Mouse (Mus musculus): ENCODE measurements around the gene Ttc30a2.
"Not testable (repeated sequence)": the region's sequence is repeated elsewhere in the genome, so short reads cannot be mapped to it uniquely, and the experiment has no call there.

Ttc30a2 gene

DNA sequence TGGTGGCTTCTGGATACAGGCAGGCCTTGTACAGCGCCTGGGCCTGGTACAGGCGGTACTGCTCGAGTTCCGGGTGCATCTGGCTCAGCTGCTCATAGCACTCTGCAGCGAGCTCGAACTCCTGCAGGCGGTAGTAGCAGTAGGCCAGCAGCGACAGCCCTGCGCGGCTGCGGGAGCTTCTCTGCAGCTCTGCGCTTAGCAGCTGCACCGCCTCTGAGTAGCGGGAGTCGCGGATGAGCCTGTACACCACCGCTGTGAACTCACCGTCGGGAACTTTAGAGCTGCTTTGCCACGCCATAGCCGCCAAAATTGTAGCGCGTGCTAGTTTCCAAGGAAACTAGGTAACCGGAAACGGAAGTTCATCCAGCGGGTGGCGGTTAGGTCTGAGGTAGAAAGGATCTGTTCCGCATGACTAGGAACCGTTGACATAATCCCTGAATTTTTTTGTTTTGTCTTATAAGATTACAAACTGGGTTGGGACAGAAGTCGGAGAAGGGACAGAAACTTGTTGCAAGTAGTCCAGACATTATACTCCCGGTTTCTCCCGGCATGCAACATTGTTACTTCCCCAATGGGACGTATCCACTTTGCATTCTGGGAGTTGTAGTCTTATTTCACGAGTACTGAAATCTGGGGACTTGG, 3.6 kb upstream of the Ttc30a2 start, which contains the start of gene Ttc30a1:
Ttc30a1 (minus strand) TSS at position 528 of the 642 bp plus-strand sequence.
- DNase-seq (ENCODE audit: low spot score in 2 of 2) = peak; percentile 76 to 88

DNA sequence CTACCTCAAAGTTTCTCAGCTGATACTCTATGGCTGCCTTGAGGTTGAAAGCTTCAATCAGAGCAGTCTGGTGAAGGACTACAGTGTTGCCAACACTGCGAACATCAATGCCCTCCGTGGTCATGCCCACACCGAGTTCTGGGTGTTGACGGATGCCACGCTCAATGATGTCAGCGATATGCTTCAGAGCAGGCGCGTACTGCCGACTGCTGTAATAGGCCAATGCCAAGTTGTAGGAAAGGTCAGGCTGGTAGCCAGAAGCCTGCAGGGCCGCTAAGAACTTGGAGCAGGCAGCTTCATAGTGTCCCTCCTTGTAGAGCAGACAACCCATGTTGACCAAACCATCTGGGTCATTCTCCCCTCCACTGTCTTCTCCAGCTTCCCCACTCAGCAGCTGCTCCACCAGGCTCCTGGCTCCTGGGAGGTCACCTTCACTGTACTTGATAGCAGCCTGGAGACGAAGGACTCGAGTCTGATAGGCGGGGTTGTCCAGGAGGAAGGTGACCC, 3.0 kb upstream of the Ttc30a2 start:
- not testable (repeated sequence) for DNase-seq (ENCODE audit: low spot score in 2 of 2)

DNA sequence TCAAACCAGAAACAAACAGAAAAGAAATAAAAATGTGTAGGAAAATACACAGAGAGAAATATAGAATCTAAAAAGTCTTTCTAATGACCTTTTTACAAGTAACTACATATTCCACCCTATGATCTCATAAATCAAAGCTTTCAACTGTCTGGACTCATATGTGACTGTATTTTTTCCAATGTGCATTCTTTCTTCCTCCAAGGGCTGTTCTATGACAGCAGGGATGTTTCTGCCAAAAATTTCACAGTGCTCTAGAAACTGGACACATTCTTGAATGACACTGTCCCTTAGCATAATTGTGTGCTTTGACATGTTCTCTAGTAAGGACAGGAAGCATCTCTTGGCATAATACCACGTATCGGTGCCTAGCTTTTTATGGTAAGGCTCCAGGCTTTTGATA, 1.9 kb downstream of the Ttc30a2 start:
- DNase-seq (ENCODE audit: low spot score in 2 of 2) = not testable (repeated sequence)

DNA sequence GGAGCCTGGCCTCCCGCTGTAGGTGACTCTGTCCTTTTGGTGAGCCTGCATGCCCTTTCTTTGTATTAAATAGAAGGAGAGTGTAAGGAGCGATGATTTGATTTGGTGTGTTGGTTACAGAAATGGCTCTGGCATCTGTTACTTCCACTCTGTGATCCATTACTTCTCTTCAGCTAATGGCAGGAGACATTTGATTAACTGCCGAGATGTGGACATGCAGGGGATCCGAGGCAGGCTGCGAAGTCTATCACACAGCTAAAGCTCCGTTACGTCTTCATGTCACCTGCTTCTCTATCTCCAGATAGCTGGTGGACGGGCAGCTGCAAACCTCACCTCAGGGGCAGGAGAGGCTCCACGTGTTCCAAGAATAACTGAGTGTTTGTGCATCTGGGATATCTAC, 3.8 kb downstream of the Ttc30a2 start:
- no peak for DNase-seq (ENCODE audit: low spot score in 2 of 2)

DNA sequence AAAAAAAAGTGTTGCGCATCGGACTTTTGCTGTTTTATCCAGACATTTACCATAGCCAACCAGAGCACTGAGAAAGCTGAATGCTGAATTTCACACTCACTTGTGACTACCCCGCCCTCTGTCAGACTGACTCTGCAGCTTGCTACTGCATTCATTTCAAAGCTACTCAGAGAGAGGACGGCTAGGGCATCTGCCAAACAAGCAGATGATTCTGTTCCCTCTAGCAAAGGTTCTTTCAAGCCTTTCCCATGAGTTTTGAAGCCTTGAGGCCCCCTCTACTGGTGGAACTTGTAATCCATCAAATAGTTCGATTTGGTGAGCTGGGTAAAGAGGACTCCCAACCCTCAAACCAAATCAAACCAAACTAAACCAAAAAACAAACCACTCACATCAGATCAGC, 13.0 kb downstream of the Ttc30a2 start:
- peak; percentile 72 to 83 for DNase-seq (ENCODE audit: low spot score in 2 of 2)

DNA sequence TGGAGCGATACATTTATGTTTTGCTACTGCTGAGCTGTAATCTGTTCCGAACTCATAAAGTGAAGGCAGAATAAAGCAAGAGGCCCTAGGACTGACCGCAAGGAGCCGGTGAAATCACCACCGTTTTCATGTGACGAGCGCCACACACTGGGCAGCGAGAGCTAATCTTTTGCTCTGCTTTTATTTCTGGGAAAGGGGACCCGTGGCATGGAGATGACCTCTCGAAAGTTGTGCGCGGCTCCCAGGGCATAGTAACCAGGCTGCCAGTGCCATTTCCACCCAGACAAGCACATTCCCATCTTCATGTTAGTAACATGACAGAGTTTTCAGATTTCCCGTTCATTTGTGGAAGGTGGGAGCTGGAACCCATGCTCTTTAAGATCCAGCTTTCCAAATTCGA, 13.5 kb downstream of the Ttc30a2 start:
- peak; percentile 47 to 51 for DNase-seq (ENCODE audit: low spot score in 2 of 2)

DNA sequence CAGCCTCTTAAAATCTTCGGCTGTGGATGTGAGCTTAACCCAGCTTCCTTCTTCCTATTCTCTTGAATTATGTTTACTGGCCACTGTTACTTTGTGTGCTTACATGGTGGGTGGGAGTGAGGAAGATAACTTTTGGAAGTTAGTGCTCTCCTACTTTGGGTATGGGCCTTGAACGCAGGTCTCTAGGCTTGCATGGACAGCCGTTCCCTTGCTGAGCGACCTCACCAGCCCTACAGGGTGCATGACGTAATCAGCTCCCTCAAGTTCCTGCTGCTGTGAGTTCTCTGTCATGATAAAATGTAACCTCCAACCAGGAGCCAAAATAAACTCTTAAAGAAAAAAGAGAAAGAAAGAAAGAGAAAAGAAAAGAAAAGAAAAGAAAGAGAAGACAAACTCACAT, 13.9 kb downstream of the Ttc30a2 start:
- DNase-seq (ENCODE audit: low spot score in 2 of 2) = no peak

DNA sequence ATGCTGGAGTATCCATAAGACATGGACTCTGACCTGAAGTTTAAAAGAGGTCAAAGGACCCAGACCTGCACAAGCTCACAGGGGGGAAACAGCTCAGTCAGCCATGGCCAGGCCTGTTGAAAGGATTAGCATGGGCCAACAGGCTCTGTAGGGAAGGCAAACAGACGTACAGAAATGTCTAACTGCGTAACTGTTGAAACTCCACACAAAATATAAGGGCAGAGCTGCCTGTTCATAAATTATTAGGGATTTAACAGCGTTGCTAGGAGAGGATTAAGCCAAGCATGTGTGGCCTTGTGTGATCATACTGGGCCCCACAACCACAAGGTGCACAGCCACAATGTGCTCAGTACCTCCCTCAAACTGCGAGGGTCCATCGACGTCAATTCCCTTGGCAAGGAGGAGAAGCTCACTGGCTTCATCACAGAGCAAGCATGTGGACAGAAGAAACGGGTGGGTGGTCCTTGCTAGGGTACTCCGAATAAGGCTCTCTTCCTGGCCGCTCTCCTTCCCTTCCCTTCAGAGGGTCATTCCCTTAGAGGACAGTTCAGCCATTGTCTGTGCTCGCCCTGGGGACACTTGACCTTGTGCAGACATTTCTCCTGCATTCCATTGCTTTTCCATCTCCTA, 14.6 kb downstream of the Ttc30a2 start:
- DNase-seq (ENCODE audit: low spot score in 2 of 2) = no peak

DNA sequence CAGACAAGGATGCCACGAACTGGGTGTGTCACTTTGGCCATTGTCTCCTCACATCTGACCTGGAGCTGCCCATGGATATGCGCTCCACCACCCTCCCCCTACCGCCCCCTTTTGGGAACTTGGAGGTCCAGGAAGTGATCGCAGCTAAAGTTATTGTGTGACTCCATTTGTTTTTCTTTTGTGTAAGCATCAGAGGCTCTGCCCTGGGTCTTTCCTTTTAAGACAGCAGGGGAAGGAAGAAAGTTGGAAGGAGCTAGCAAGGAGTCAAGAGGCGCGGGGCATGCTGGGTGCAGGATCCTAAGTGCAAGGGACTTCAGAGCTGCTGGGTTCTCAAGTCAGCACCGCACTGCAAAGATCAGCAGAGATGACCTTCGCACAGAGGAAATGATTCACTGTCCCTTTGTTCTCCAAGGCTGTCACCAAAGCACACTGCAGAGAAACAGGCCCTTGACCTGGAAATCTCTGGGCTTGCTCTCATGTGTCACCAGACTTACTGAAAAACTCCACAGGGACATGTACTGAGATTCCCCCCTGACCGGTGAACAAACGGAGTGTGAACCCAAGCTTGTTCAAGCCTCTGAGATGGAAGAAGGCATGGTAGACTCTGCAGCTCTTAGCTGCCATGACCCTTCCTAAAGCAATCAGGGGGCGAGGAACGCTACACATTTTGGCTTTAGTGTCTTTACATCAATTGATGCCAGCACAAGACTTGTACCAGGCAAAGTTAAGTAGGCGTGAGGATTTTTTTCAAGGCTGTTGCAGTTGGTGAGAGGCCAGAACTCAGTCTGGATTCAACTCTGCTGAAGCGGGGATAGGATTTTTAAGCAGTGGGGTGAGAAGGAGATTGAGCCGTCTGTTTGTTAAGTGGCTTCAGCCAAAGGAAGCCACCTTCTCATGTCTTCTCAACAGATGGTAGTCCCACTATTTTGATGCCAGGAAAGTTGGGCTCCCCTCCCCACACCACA, 17.3 kb downstream of the Ttc30a2 start:
- no peak for DNase-seq (ENCODE audit: low spot score in 2 of 2)

DNA sequence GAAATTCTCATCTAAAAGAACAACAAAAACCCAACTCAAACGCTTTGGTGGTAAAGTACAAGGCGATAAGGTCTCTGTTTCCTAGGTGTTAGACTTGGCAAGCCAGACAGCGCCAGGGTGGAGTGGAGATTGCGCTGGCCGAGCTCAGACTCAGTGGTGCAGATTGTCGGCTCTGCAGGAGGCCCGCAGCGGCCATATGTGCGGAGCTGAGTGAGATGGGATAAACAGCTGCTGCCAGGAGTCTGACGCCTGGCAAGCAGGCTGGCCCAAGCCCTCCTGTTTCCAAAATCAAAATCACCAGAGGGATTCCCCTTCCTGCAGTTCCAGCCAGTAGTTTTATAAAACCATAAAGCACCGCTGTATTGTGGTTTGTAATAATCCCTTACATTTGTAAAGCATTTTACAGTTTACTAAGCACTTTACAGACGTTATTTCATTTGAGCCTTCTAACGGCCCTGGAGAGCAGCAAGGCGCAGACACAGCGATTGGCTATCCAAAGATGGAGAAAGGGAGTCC, 18.1 kb downstream of the Ttc30a2 start:
- DNase-seq (ENCODE audit: low spot score in 2 of 2) = no peak

DNA sequence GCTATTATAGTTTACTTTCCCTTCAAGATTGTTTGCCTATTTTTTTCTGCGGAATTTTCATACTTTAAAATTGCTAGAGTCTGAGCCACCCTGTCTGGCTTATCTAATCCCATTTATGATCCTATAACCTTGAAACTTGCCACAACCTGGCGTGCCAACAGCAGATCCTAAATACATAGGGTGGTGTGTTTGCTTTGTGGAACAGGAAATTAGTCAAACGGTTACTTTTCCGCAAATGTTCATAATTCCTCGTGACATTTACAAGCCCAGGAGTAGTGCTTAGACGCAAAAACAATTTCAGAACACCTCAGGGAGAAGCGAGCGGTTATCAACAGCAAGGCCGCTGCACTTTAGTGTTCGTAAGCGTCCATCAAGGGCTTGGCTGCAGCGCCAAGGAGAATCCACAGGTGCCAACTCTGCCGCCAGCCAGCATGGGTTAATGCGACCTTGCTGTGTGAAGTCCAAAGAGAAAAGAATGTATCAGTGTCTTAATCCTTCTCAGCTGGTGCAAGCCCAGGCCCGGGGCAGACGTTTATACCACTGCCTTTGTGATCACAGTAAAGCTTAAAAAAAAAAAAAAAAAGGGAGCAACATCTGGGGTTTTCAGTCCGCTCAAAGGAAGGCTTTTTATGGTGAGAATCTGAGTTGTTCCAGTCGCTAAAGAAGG, 18.7 kb downstream of the Ttc30a2 start:
- no peak for DNase-seq (ENCODE audit: low spot score in 2 of 2)

DNA sequence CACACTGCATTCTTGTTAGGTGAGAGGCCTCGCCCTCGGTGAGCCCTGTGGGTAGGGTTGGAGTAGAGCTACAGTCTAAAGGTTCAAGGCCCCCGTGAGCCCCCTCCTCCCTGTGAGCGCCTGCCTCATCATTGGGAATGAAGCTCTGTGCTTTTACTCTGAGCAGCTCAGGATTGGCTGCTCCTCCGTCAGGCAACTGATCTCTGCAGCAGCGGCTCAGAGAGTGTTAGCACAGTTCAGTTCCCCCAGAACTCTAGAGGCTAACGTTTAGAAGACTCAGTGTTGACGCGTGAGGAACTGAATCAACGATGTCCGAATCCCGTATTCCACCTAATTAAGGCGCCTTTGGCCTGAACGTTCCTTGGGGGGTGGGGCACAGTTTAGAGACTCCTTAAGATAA, 22.3 kb downstream of the Ttc30a2 start:
- no peak for DNase-seq (ENCODE audit: low spot score in 2 of 2)

DNA sequence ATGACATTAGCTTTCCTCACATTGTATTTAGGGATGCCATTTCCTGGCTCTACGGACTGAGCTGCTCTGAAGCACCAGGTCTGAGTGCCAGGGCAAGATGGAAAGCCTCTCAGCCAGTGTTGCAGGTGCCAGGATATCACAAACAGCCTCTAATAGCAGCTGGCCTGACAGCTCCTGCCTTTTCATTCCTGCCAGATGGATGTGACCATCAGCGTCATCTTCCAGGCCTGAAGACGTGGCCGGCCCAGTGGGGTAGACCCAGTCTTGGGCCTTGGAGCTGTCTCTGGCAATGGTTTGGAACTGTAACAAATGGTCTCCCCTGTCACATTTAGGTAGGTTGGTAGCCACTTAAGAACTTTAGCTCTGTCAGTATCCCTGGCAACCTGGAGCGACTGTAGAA, 24.6 kb downstream of the Ttc30a2 start:
- no peak for DNase-seq (ENCODE audit: low spot score in 2 of 2)

DNA sequence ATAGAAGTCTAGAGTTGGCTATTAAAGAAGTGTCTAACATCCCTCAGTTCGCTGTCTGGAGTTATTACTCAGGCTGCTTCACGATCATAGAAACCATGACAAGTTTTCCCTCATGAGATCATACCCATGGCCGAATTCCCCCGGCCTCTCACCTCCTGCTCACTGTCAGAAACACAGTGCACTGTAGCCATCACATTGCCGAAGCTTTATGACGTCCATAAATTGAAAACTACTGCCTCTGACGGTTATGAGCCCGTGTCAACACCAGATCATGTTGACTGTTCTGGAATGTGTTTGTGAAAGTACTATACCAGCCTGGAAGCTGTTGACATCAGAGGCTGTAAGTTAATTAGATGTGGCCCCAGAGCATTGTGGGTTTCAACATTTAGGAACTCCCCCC, 27.3 kb downstream of the Ttc30a2 start:
- DNase-seq (ENCODE audit: low spot score in 2 of 2) = no peak

DNA sequence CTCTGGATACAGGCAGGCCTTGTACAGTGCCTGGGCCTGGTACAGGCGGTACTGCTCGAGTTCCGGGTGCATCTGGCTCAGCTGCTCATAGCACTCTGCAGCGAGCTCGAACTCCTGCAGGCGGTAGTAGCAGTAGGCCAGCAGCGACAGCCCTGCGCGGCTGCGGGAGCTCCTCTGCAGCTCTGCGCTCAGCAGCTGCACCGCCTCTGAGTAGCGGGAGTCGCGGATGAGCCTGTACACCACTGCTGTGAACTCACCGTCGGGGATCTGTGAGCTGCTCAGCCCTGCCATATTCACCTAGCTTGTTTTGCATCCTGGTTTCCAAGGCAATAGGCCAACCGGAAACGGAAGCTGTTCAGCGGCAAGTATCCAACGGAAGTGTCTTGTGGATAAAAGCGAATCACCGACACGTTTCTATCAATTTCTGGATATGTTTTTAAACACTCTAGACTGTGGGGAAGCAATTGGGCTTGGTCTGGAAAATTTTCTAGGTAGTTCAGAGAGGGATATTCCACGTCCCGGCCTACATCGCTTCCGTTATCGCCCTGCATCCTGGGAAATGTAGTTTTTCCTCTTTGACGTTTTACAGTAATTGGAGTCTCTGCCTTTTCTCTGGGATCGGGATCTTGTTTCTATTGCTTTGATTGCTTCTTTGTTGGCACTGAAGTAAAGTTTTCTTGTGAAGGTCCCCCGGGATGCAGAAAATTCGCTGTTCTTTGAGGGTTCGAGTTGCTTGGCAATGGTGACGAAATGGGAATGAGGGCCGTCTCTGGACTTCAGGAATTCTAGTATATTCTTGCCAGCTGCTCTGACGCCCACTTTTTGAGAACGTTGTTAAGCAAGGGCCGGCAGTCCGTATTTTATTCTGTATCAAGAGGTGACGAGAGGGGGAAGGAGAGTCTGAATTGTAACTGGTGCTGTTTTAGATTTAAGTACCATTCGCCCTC, 39.6 kb downstream of the Ttc30a2 start, which contains the start of gene Ttc30b:
Ttc30b (minus strand) TSS at position 469 of the 947 bp plus-strand sequence.
- DNase-seq (ENCODE audit: low spot score in 2 of 2) = peak; percentile 75 to 88

DNA sequence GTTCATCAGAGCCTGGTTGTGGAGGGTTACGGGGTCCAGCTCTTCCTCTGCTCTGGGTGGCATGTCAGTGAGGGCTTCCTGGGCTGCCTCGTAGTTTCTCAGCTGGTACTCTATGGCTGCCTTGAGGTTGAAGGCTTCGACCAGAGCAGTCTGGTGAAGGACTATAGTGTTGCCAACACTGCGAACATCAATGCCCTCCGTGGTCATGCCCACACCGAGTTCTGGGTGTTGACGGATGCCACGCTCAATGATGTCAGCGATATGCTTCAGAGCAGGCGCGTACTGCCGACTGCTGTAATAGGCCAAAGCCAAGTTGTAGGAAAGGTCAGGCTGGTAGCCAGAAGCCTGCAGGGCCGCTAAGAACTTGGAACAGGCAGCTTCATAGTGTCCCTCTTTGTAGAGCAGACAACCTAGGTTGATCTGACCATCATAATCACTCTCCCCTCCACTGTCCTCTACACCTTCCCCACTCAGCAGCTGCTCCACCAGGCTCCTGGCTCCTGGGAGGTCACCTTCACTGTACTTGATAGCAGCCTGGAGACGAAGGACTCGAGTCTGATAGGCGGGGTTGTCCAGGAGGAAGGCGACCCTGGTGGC, 40.4 kb downstream of the Ttc30a2 start:
- DNase-seq (ENCODE audit: low spot score in 2 of 2) = not testable (repeated sequence)

DNA sequence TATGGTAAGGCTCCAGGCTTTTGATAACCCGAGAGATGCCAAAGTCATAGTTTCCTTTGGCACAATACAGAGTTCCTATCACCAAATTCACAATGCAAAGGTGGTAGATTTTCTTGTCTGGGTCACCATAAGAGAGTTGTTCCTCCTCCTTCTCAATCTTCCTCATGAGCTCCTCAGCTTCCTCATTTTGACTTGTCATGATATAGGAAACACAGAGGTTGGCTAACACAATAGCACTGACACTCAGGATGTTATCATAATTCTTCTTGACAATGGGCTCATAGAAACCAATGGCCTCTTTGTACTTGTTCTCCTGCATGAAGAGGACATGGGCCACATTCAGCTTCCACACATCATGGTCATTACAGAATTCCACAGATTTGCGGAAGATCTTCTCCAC, 41.3 kb downstream of the Ttc30a2 start:
- DNase-seq (ENCODE audit: low spot score in 2 of 2) = not testable (repeated sequence)

DNA sequence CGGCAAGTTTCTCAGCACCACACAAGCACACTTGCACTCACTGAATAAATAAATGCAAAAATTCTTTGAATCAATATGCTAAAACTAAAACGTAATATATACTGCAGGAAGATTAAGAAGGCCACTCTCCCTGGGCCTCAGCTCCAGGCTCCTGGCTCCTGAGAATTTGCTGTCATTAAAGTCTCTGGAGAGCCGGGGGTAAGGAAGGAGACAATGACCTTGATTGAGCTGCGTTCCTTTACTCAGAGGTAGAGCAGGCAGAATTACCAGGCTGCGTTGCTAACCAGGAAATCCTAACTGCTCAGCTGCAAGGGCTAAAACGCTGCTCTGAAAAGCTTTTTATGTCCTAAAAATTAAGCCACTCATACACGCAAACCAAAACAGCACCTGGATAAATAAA, 44.4 kb downstream of the Ttc30a2 start:
- no peak for DNase-seq (ENCODE audit: low spot score in 2 of 2)

DNA sequence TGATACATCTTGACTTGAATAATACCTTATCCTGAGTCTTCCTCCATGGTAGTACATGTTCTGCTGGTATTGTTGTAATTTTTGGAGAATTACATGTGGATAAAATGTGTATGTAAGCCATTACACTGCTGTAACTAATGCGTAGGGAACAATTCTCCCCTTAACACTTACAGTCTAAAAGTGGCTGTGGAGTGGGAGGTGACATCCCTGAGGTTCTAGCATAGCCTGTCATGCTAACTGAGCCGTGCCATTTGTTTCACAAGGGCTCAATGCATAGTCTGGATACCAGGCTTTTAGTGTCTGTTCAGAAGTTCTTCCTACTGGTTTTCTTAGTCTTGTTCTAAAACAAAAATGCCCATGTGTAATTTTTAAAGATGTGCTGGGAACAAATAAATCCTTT, 47.0 kb downstream of the Ttc30a2 start:
- peak in 1 of 2 experiments; percentile 30 for DNase-seq (ENCODE audit: low spot score in 2 of 2)

Data from right cerebral cortex, adult 2 months (tissue).